ENCODE assay signal across 21 mouse cellular contexts in genomic region chr16:20800038-20800437, GRCm38 (mm10).
DNase-seq lines count a peak whose midpoint lies in the region; TF ChIP-seq lines count a peak whose summit lies in the region.
"Had no signal": no experiment of that assay in that cellular context is flagged by ENCODE, and none has a peak within 500 bp of the region (broad histone marks: within the 10 kb centered on the region; RNA-seq: fewer than 3 reads in every experiment).

No protein-coding gene starts in this region.

- DNase-seq in 3T3-L1 (ENCODE audit: low read depth, low spot score) (peak; percentile 15), 416B (ENCODE audit: low read depth) (peak; percentile 71)
- no peak for DNase-seq in cerebellum, postnatal 25 days
- DNase-seq in adrenal gland, postnatal 10 days, result no peak
- DNase-seq in gastrocnemius, postnatal 25 days, result no peak
- no peak for DNase-seq in heart, embryonic 10.5 days (ENCODE audit: low spot score)
- DNase-seq: adrenal gland, adult 2 months; adrenal gland, adult 8-10 months; adrenal gland, postnatal 14 days; adrenal gland, postnatal 25 days; adrenal gland, postnatal 36 days; B cell, adult 2 months; cerebellum, adult 11 months; cerebellum, adult 11-12 months; cerebellum, adult 18-20 months; cerebellum, adult 2 months; cerebellum, adult 8-10 months; cerebellum, adult 9-10 months had no signal

- H3K27ac ChIP-seq in heart, embryonic 10.5 days, result no peak overlapping the region

- no peaks in the 10 kb centered on the region for H3K9me3 ChIP-seq in heart, embryonic 10.5 days
- H3K9me3 ChIP-seq: G1E had no signal

- H3K4me3 ChIP-seq in C2C12 (ENCODE audit: insufficient read depth, poor library complexity, severe bottlenecking), result no peak overlapping the region
- H3K4me3 ChIP-seq in myocyte, result no peak overlapping the region
- H3K4me3 ChIP-seq in heart, embryonic 10.5 days, result no peak overlapping the region

- H3K4me1 ChIP-seq in heart, embryonic 10.5 days, result peaks cover 18% of the 10 kb centered on the region

- H3K27me3 ChIP-seq in C2C12 (ENCODE audit: control insufficient read depth, insufficient read depth, insufficient read length), result no peaks in the 10 kb centered on the region
- no peaks in the 10 kb centered on the region for H3K27me3 ChIP-seq in myocyte (ENCODE audit: control insufficient read depth, insufficient read depth, insufficient read length)
- H3K27me3 ChIP-seq in heart, embryonic 10.5 days (ENCODE audit: insufficient read depth, poor library complexity, severe bottlenecking), result no peaks in the 10 kb centered on the region

- H3K36me3 ChIP-seq in C2C12 (ENCODE audit: control insufficient read depth, insufficient read depth) (no peaks in the 10 kb centered on the region), myocyte (ENCODE audit: control insufficient read depth, insufficient read depth) (no peaks in the 10 kb centered on the region)
- H3K36me3 ChIP-seq in heart, embryonic 10.5 days, result no peaks in the 10 kb centered on the region
- H3K36me3 ChIP-seq: G1E had no signal

- H3K79me2 ChIP-seq in C2C12 (ENCODE audit: control insufficient read depth, insufficient read depth) (no peaks in the 10 kb centered on the region), myocyte (ENCODE audit: control insufficient read depth, insufficient read depth) (no peaks in the 10 kb centered on the region)

- TF ChIP-seq POLR2A in myocyte (IDR thresholded peaks at IDR 0.05; ENCODE audit: insufficient read length, low read depth), result no peak

- 86% methylated on average over 3 of the region's 3 CpGs for WGBS in heart, embryonic 10.5 days

- no peaks in the 10 kb centered on the region for H3K79me3 ChIP-seq in C2C12 (ENCODE audit: low read depth)

- no peak overlapping the region for H3K4me2 ChIP-seq in myocyte (ENCODE audit: low read depth)

- TF ChIP-seq CTCF in C2C12 (IDR thresholded peaks at IDR 0.05; ENCODE audit: control insufficient read depth, insufficient read depth, insufficient read length), result no peak

- no peak overlapping the region for H3ac ChIP-seq in C2C12 (ENCODE audit: control insufficient read depth, insufficient read length, low read depth)
- no peak overlapping the region for H3ac ChIP-seq in myocyte (ENCODE audit: control insufficient read depth, insufficient read length)

TF ChIP-seq in C2C12, 6 proteins besides CTCF, POLR2A, EP300 and RAD21:
- no peak for TF ChIP-seq MAX (IDR thresholded peaks at IDR 0.05)
- peak; percentile 95 for TF ChIP-seq CEBPB (IDR thresholded peaks at IDR 0.05; ENCODE audit: low read depth)
- no peak for TF ChIP-seq MYOG (IDR thresholded peaks at IDR 0.05; ENCODE audit: control insufficient read depth, extremely low read depth, insufficient read length)
- TF ChIP-seq MYOD1 (IDR thresholded peaks at IDR 0.05; ENCODE audit: control insufficient read depth, insufficient read length, low read depth), result peak; percentile 54
- peak; percentile 34 for TF ChIP-seq FOSL1 (IDR thresholded peaks at IDR 0.05; ENCODE audit: insufficient read depth, low read length, poor library complexity, severe bottlenecking)

TF ChIP-seq in myocyte, 11 proteins besides CTCF, POLR2A, EP300 and RAD21:
- TF ChIP-seq TCF12 (IDR thresholded peaks at IDR 0.05; ENCODE audit: insufficient read depth, poor library complexity, severe bottlenecking) (no peak), CEBPB (IDR thresholded peaks at IDR 0.05; ENCODE audit: insufficient read depth, poor library complexity, severe bottlenecking) (peak; percentile 73), E2F4 (IDR thresholded peaks at IDR 0.05; ENCODE audit: insufficient read depth) (no peak), MYOD1 (IDR thresholded peaks at IDR 0.05; ENCODE audit: control insufficient read depth in 1 of 3, insufficient read length in 2 of 3, low read depth in 2 of 3) (no peak)
TF ChIP-seq in myocyte: peak in this region for 1.

Comparison
In these comparisons a context has a peak if more than half of its experiments do, and no peak if none do; other contexts are left out.
1. DNase-seq: peak in 3T3-L1 (single experiment) and 416B (single experiment); none in cerebellum, postnatal 25 days (0 of 2), adrenal gland, postnatal 10 days (single experiment), gastrocnemius, postnatal 25 days (single experiment) and heart, embryonic 10.5 days (single experiment).